Mouse (Mus musculus): ENCODE measurements around the gene Magi1. TPM values are rescaled to one million over a fixed set of nuclear protein-coding genes. Genes with fewer than 3 reads are reported as not detected.

The Magi1 gene
- polyA plus RNA-seq, 1 experiment, result not detected

GRCm38 (mm10) chr6:93715181-93716180, 568.2 kb downstream of the Magi1 start:
- TF ChIP-seq POLR2A (IDR thresholded peaks at IDR 0.05; ENCODE audit: borderline replicate concordance, low read depth, low read length) (no peak), CTCF (IDR thresholded peaks at IDR 0.05; ENCODE audit: low read depth, low read length) (no peak)
- H3K27ac ChIP-seq (ENCODE audit: insufficient read depth, low read depth, low read length), result no peak overlapping the region
- no peak overlapping the region for H3K4me3 ChIP-seq (ENCODE audit: insufficient read depth, low read length)
- H3K4me1 ChIP-seq (ENCODE audit: control insufficient read depth, insufficient read depth, low read length), result no peaks in the 10 kb centered on the region; the same call in 1 of the 2 replicates

GRCm38 (mm10) chr6:93704350-93704749, 579.4 kb downstream of the Magi1 start:
- H3K27ac ChIP-seq (ENCODE audit: insufficient read depth, low read depth, low read length), result no peak overlapping the region
- no peak for TF ChIP-seq CTCF (IDR thresholded peaks at IDR 0.05; ENCODE audit: low read depth, low read length)
- H3K4me3 ChIP-seq (ENCODE audit: insufficient read depth, low read length), result no peak overlapping the region
- H3K4me1 ChIP-seq (ENCODE audit: control insufficient read depth, insufficient read depth, low read length), result no peaks in the 10 kb centered on the region

- Histone ChIP-seq H3K27ac (ENCODE audit: insufficient read depth, low read depth, low read length) (no peak overlapping the region), H3K4me1 (ENCODE audit: control insufficient read depth, insufficient read depth, low read length) (no peaks in the 10 kb centered on the region), H3K4me3 (ENCODE audit: insufficient read depth, low read length) (no peak overlapping the region)
- TF ChIP-seq POLR2A (IDR thresholded peaks at IDR 0.05; ENCODE audit: borderline replicate concordance, low read depth, low read length) (no peak), CTCF (IDR thresholded peaks at IDR 0.05; ENCODE audit: low read depth, low read length) (no peak)
These were observed 584.3 kb downstream of the Magi1 start for GRCm38 (mm10) chr6:93699436-93699835.

GRCm38 (mm10) chr6:93697956-93698355, 585.8 kb downstream of the Magi1 start:
- Histone ChIP-seq H3K4me1 (ENCODE audit: control insufficient read depth, insufficient read depth, low read length) (no peaks in the 10 kb centered on the region), H3K4me3 (ENCODE audit: insufficient read depth, low read length) (no peak overlapping the region), H3K27ac (ENCODE audit: insufficient read depth, low read depth, low read length) (no peak overlapping the region)
- TF ChIP-seq POLR2A (IDR thresholded peaks at IDR 0.05; ENCODE audit: borderline replicate concordance, low read depth, low read length), result no peak
- no peak for TF ChIP-seq CTCF (IDR thresholded peaks at IDR 0.05; ENCODE audit: low read depth, low read length)

- Histone ChIP-seq H3K4me1 (ENCODE audit: control insufficient read depth, insufficient read depth, low read length) (no peaks in the 10 kb centered on the region), H3K27ac (ENCODE audit: insufficient read depth, low read depth, low read length) (no peak overlapping the region), H3K4me3 (ENCODE audit: insufficient read depth, low read length) (no peak overlapping the region)
- TF ChIP-seq POLR2A (IDR thresholded peaks at IDR 0.05; ENCODE audit: borderline replicate concordance, low read depth, low read length) (no peak), CTCF (IDR thresholded peaks at IDR 0.05; ENCODE audit: low read depth, low read length) (no peak)
These were observed 605.0 kb downstream of the Magi1 start for GRCm38 (mm10) chr6:93678766-93679165.

GRCm38 (mm10) chr6:93666731-93667130, 617.0 kb downstream of the Magi1 start:
- Histone ChIP-seq H3K4me3 (ENCODE audit: insufficient read depth, low read length) (no peak overlapping the region), H3K27ac (ENCODE audit: insufficient read depth, low read depth, low read length) (no peak overlapping the region), H3K4me1 (ENCODE audit: control insufficient read depth, insufficient read depth, low read length) (no peaks in the 10 kb centered on the region)
- TF ChIP-seq POLR2A (IDR thresholded peaks at IDR 0.05; ENCODE audit: borderline replicate concordance, low read depth, low read length) (no peak), CTCF (IDR thresholded peaks at IDR 0.05; ENCODE audit: low read depth, low read length) (no peak)

GRCm38 (mm10) chr6:93665056-93665805, 618.5 kb downstream of the Magi1 start:
- no peak overlapping the region for H3K4me3 ChIP-seq (ENCODE audit: insufficient read depth, low read length)
- TF ChIP-seq CTCF (IDR thresholded peaks at IDR 0.05; ENCODE audit: low read depth, low read length) (no peak), POLR2A (IDR thresholded peaks at IDR 0.05; ENCODE audit: borderline replicate concordance, low read depth, low read length) (no peak)
- no peak overlapping the region for H3K27ac ChIP-seq (ENCODE audit: insufficient read depth, low read depth, low read length)
- H3K4me1 ChIP-seq (ENCODE audit: control insufficient read depth, insufficient read depth, low read length), result no peaks in the 10 kb centered on the region

GRCm38 (mm10) chr6:93661139-93661538, 622.6 kb downstream of the Magi1 start:
- Histone ChIP-seq H3K27ac (ENCODE audit: insufficient read depth, low read depth, low read length) (no peak overlapping the region), H3K4me1 (ENCODE audit: control insufficient read depth, insufficient read depth, low read length) (no peaks in the 10 kb centered on the region), H3K4me3 (ENCODE audit: insufficient read depth, low read length) (no peak overlapping the region)
- no peak for TF ChIP-seq POLR2A (IDR thresholded peaks at IDR 0.05; ENCODE audit: borderline replicate concordance, low read depth, low read length)

GRCm38 (mm10) chr6:93659534-93659933, 624.2 kb downstream of the Magi1 start:
- Histone ChIP-seq H3K27ac (ENCODE audit: insufficient read depth, low read depth, low read length) (no peak overlapping the region), H3K4me3 (ENCODE audit: insufficient read depth, low read length) (no peak overlapping the region), H3K4me1 (ENCODE audit: control insufficient read depth, insufficient read depth, low read length) (no peaks in the 10 kb centered on the region)
- TF ChIP-seq POLR2A (IDR thresholded peaks at IDR 0.05; ENCODE audit: borderline replicate concordance, low read depth, low read length) (no peak), CTCF (IDR thresholded peaks at IDR 0.05; ENCODE audit: low read depth, low read length) (no peak)

Measured in bone marrow macrophage, adult 2 months (primary cell).